Mouse (Mus musculus): ENCODE results near the gene Arrdc5. TPM values are rescaled to one million over a fixed set of nuclear protein-coding genes. Genes with fewer than 3 reads are reported as not detected.

The Arrdc5 gene
- total RNA-seq, 2 experiments from 2014 or later: not detected

DNA sequence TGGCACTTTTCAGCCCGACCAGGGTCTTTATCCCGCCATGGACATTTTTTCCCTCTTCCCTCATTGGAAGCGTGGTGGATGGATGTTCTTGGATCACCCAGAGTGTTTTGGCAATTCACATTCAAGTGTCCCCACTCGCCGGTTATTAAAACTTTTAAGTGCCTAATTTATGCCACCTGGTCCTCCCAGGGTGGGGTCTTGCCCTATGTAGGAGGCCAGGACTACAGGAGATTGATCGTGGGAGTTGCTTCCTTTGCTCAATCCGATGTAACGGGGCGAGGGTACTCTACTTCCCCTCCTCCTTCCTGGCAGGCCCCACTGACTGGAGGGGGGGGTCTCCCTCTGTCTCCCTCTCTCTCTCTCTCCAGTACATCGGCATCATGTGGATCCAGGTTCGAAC is 4.6 kb upstream of the Arrdc5 start:
- DNase-seq (ENCODE audit: low spot score in 2 of 2): no peak
- intact Hi-C loops (cut with DNase I): no loop called here

DNA sequence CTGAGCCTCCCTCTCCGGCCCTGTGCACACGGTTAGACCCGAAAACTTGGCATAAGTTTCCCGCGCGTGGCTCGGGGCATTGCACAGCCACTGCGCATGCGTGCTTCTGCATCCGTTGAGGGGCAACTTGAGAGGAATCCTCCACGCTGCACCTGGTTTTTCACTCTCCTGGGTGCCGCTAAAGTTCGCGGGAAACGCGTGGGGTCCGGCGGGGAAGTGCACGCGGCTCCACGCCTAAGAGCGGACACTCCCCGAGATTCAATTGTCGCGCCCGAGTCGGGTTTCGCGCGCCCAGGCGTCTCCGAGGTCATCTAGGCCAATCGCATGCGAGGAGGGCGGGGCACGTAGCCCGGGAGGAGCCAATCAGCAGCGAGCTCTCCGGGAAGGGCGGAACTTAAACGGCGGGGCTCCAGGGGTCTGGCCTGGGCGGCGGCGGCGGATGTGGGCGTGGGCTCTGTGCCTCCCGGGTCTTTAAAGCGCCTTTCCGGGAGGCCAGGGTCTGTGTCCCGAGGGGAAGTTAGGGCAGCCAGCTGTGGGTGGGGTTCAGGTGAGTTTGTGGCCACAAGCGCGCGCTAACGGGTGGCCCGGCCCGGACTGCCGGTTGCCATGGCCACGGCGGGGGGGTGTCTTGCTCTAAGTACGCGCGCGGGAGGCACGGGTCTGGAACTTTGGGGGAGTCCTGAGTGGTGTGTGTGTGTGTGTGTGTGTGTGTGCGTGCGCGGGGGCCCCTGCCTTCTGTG is 3.9 kb upstream of the Arrdc5 start:
- intact Hi-C loops (cut with DNase I): no loop called here
- peak; percentile 91 to 93 for DNase-seq (ENCODE audit: low spot score in 2 of 2)

DNA sequence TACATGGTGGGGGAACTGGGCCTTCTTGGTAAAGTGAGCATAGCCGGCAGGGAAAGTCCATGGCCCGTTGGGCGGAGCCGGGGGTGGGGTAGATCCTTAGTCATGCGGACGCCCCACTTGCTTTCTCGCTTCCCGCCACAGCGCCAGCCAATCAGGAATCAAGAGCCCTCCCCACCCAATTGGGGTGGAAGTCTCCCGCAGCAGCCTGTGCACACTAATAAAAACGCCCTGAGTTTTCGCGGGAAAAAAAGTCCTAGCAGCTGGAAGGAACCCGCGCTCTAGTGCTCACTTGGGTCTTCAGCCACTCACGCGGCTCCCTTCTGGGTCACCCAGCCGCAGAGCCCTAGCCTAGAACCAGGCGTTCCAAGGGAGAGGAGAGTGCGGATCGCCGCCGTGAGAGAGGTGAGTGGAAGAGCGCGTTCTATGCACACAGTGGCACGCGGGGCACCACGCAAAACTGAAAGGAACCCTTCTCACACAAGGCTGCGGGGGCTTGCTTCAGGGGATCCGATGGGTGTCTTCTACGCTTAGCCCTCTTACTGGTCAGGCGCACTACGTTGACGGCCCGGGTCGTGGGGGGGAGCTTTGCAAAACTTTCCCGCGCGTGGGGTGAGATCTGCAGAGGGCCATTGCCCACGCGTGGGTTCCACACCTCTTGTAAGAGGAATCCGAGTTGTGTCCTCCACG is 3.2 kb upstream of the Arrdc5 start, which contains the start of gene Uhrf1:
Uhrf1 (plus strand) TSS at position 162 of the 687 bp plus-strand sequence.
- intact Hi-C loops (cut with DNase I): no loop called here
- DNase-seq (ENCODE audit: low spot score in 2 of 2): no peak

DNA sequence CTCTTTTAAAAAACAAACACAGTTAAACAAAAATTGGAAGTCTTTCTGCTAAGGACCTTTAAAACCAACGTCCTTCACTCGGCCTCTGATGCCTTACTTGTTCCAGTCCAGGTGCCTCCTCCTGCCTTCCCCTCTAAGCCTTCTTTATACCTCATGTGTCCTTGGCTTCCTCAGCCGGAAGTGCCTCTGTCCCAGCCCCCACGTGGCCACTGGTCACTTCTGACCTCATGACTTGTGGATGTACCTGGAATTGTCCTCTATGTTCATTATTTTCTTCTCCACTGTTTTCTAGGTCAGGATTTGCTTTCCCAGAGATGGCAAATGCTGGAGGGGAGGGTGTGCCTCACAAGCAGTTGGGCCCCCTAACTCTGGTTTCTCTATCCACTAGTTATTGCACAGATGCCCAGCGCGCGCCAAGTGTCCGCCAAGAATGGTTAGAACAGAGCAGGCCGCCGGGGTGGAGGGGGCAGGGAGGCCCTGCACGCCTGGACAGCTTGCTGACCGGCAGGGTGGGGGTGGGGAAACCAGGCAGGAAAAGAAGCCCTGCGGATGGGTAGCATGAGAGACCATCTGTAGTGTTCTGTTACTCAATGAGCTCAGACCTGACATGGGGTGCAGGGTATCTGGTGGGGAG is 2.4 kb upstream of the Arrdc5 start:
- intact Hi-C loops (cut with DNase I): no loop called here

DNA sequence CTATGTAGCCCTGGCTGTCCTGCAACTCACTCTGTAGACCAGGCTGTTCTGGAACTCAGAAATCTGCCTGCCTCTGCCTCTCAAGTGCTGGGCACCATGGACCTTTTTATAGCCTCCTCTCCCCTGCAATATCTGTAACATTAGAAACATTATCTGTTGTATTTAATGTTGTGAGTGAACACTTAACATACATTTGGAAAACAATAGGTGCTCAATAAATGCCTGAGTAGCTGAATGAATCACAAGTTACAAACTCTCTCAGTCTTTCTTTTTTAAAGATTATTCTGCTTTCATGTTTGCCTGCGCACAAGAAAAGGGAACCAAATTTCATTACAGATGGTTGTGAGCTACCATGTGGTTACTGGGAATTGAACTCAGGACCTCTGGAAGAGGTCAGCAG is 1.8 kb downstream of the Arrdc5 start:
- DNase-seq (ENCODE audit: low spot score in 2 of 2): no peak
- intact Hi-C loops (cut with DNase I): no loop called here

More for the DNA sequence above, 2.4 kb upstream of the Arrdc5 start:
- no peak for DNase-seq (ENCODE audit: low spot score in 2 of 2)

DNA sequence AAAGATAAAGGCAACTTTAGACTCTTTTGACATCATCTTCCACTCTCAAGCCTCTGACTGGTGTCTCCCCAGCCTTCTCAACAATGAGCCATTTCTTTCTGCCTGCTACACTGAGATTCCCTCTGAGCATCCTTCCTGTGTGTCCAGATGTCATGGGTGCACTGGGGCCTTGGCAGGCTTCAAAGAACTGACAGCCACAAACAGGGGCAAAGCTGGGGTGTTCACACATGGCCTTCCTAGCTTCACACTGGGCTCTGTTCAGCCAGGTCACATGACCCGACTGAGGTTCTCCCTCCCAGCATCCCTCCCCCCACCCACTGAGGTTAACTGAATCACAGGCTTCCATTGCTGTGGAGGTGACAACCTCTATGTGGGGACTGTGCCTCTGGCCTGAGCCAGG is 3.9 kb downstream of the Arrdc5 start:
- intact Hi-C loops (cut with DNase I): no loop called here
- no peak for DNase-seq (ENCODE audit: low spot score in 2 of 2)

GRCm38 (mm10) chr17:56294241-56294640 is 5.8 kb downstream of the Arrdc5 start:
- DNase-seq (ENCODE audit: low spot score in 2 of 2): peak in 1 of 2 experiments; percentile 48
- intact Hi-C loops (cut with DNase I): no loop called here

GRCm38 (mm10) chr17:56293291-56293690 is 6.8 kb downstream of the Arrdc5 start:
- DNase-seq (ENCODE audit: low spot score in 2 of 2): no peak
- intact Hi-C loops (cut with DNase I): no loop called here

GRCm38 (mm10) chr17:56292531-56293222 is 7.4 kb downstream of the Arrdc5 start, which contains the start of gene Plin3:
TSS of gene Plin3 (minus strand) at chr17:56292873.
- DNase-seq (ENCODE audit: low spot score in 2 of 2): no peak
- intact Hi-C loops (cut with DNase I): no loop called here

GRCm38 (mm10) chr17:56291826-56292475 is 8.1 kb downstream of the Arrdc5 start:
- intact Hi-C loops (cut with DNase I): no loop called here

GRCm38 (mm10) chr17:56291171-56291511 is 8.9 kb downstream of the Arrdc5 start:
- intact Hi-C loops (cut with DNase I): no loop called here
- DNase-seq (ENCODE audit: low spot score in 2 of 2): peak; percentile 61 to 66

More at GRCm38 (mm10) chr17:56291826-56292475, 8.1 kb downstream of the Arrdc5 start:
- DNase-seq (ENCODE audit: low spot score in 2 of 2): no peak

GRCm38 (mm10) chr17:56290388-56291170 is 9.5 kb downstream of the Arrdc5 start:
- DNase-seq (ENCODE audit: low spot score in 2 of 2): peak; percentile 55 to 57
- intact Hi-C loops (cut with DNase I): no loop called here

- intact Hi-C loops (cut with DNase I): no loop called here
- no peak for DNase-seq (ENCODE audit: low spot score in 2 of 2)
These were observed 10.4 kb downstream of the Arrdc5 start for GRCm38 (mm10) chr17:56289371-56290331.

- intact Hi-C loops (cut with DNase I): no loop called here
- DNase-seq (ENCODE audit: low spot score in 2 of 2): no peak
These were observed 11.2 kb downstream of the Arrdc5 start for GRCm38 (mm10) chr17:56288866-56289265.

GRCm38 (mm10) chr17:56287830-56288229 is 12.3 kb downstream of the Arrdc5 start:
- intact Hi-C loops (cut with DNase I): no loop called here

DNA sequence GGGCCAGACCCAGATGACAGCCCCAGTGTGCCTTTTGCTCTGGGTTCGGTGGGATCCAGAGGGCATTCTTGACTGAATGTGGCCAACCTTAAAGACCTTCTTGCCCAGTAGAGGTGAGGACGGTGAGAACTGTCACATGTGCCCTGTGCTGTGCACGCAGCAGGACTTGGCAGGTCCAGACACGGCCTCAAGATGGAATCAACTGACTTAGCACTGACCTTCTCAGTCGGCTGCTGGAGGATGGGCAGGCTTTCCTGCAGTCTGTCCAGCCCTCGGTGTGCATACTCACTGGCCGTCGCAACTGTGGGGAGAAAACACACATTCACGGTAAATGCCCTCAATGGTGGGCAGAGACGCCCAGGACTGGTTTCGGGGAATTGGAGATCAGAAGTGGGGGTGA is 14.1 kb downstream of the Arrdc5 start:
- no peak for DNase-seq (ENCODE audit: low spot score in 2 of 2)
- intact Hi-C loops (cut with DNase I): no loop called here

More at GRCm38 (mm10) chr17:56287830-56288229, 12.3 kb downstream of the Arrdc5 start:
- DNase-seq (ENCODE audit: low spot score in 2 of 2): no peak

DNA sequence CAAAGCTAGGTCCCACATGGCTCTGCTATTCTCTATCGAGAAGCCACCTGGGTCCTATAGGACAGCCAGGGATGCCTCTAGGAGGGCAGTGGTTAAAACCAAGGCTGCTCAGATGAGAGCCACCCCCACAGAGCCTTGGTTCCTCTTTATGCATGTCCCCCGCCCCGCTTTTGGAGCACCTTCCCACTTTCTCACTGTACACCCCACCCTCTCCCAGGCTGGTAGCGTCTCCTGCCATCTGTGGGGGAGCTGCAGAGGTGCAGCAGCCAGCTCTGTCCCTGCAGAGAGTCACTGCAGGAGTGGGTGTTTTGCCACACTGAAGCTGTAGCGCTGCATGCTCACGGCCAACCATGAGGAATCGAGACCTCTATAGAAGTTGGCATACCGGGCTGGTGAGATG is 16.8 kb downstream of the Arrdc5 start:
- peak in 1 of 2 experiments; percentile 89 for DNase-seq (ENCODE audit: low spot score in 2 of 2)
- intact Hi-C loops (cut with DNase I): no loop called here

GRCm38 (mm10) chr17:56282802-56283201 is 17.3 kb downstream of the Arrdc5 start:
- DNase-seq (ENCODE audit: low spot score in 2 of 2): peak in 1 of 2 experiments; percentile 58
- intact Hi-C loops (cut with DNase I): no loop called here
